Mouse (Mus musculus) forebrain, embryonic 12.5 days (tissue): Measurements from ENCODE around the gene Lsamp. TPM values are rescaled to one million over a fixed set of nuclear protein-coding genes. Genes with fewer than 3 reads are reported as not detected.

Experiments used
- ATAC-seq: fragments of 200-750 bp; cut with Nextera tagmentation; 2 replicates; pipeline ENCODE4 v1.8.0; 2017; ENCODE audit warnings: moderate TSS enrichment; ENCODE audit not compliant: low FRiP score
- H3K27ac ChIP-seq: fragments of 300-500 bp; sonication (generic); 2 replicates; pipeline ENCODE4 v1.5.1; 2016; ENCODE audit warnings: mild to moderate bottlenecking
- H3K27me3 ChIP-seq: fragments of 300-500 bp; sonication (generic); 2 replicates; pipeline ENCODE4 v1.6.1; 2016; ENCODE audit warnings: mild to moderate bottlenecking
- H3K36me3 ChIP-seq: fragments of 300-500 bp; sonication (generic); replicated peaks from 2 replicates; pipeline ENCODE4 v1.6.1; 2016; ENCODE audit warnings: mild to moderate bottlenecking
- H3K4me1 ChIP-seq: fragments of 300-500 bp; sonication (generic); 2 replicates; pipeline ENCODE4 v1.6.1; 2016
- H3K4me2 ChIP-seq: fragments of 300-500 bp; sonication (generic); 2 replicates; pipeline ENCODE4 v1.6.1; 2016; ENCODE audit warnings: mild to moderate bottlenecking, moderate library complexity
- H3K4me3 ChIP-seq: fragments of 300-500 bp; sonication (generic); replicated peaks from 2 replicates; pipeline ENCODE4 v1.5.1; 2016; ENCODE audit warnings: mild to moderate bottlenecking
- H3K9ac ChIP-seq: fragments of 300-500 bp; sonication (generic); 2 replicates; pipeline ENCODE4 v1.6.1; 2016; ENCODE audit warnings: mild to moderate bottlenecking
- H3K9me3 ChIP-seq: fragments of 300-500 bp; sonication (generic); 2 replicates; pipeline ENCODE4 v1.6.1; 2016
- whole genome bisulfite sequencing: fragments of 180-500 bp; shearing (Covaris S2); methylation state at CpG from one replicate; pipeline ENCODE4 v1.1.7; 2016; 5-methylcytosine and 5-hydroxymethylcytosine counted together
- polyA plus RNA-seq: library from polyadenylated mRNA; unstranded; fragments of >200 nt; fragmentation: Nextera tagmentation; extraction: Ambion mirVana; gene quantifications from 2 replicates; pipeline ENCODE4 v1.2.1, GENCODE M21; 2016

Gene Lsamp
- polyA plus RNA-seq, 1 experiment from 2014 or later: 24.6 TPM

GRCm38 (mm10) chr16:40930596-40930995, 946.4 kb downstream of the Lsamp start:
- H3K9me3 ChIP-seq: no peaks in the 10 kb centered on the region
- H3K27ac ChIP-seq: no peak overlapping the region
- no peak for ATAC-seq
- WGBS: 87% methylated on average over 4 of the region's 4 CpGs
- no peak overlapping the region for H3K4me2 ChIP-seq
- H3K4me1 ChIP-seq: no peaks in the 10 kb centered on the region
- H3K27me3 ChIP-seq: no peaks in the 10 kb centered on the region
- H3K36me3 ChIP-seq: no peaks in the 10 kb centered on the region
- H3K4me3 ChIP-seq: no peak overlapping the region
- no peak overlapping the region for H3K9ac ChIP-seq

GRCm38 (mm10) chr16:40942266-40942665, 958.1 kb downstream of the Lsamp start:
- H3K27ac ChIP-seq: no peak overlapping the region
- no peak for ATAC-seq
- H3K4me3 ChIP-seq: no peak overlapping the region
- H3K27me3 ChIP-seq: no peaks in the 10 kb centered on the region
- no peak overlapping the region for H3K9ac ChIP-seq
- H3K4me1 ChIP-seq: peaks cover 8% of the 10 kb centered on the region
- H3K4me2 ChIP-seq: no peak overlapping the region
- 89% methylated on average over 3 of the region's 3 CpGs for WGBS
- no peaks in the 10 kb centered on the region for H3K9me3 ChIP-seq
- no peaks in the 10 kb centered on the region for H3K36me3 ChIP-seq

GRCm38 (mm10) chr16:40945834-40946233, 961.7 kb downstream of the Lsamp start:
- Histone ChIP-seq H3K4me3 (no peak overlapping the region), H3K4me2 (no peak overlapping the region), H3K9ac (no peak overlapping the region), H3K36me3 (no peaks in the 10 kb centered on the region), H3K27ac (no peak overlapping the region), H3K27me3 (no peaks in the 10 kb centered on the region), H3K9me3 (no peaks in the 10 kb centered on the region), H3K4me1 (peaks cover 8% of the 10 kb centered on the region)
- 45% methylated on average over 1 of the region's 1 CpGs for WGBS
- 0 out of 2 replicates have a peak, but pooled peaks have one; percentile 23 for ATAC-seq

GRCm38 (mm10) chr16:40948013-40948412, 963.9 kb downstream of the Lsamp start:
- peaks cover 8% of the 10 kb centered on the region for H3K4me1 ChIP-seq
- no peak overlapping the region for H3K4me3 ChIP-seq
- no peak overlapping the region for H3K27ac ChIP-seq
- no peaks in the 10 kb centered on the region for H3K9me3 ChIP-seq
- no peak overlapping the region for H3K9ac ChIP-seq
- no peaks in the 10 kb centered on the region for H3K27me3 ChIP-seq
- no peak overlapping the region for H3K4me2 ChIP-seq
- ATAC-seq: no peak
- no peaks in the 10 kb centered on the region for H3K36me3 ChIP-seq

GRCm38 (mm10) chr16:40959211-40959610, 975.0 kb downstream of the Lsamp start:
- Histone ChIP-seq H3K27me3 (no peaks in the 10 kb centered on the region), H3K4me2 (no peak overlapping the region), H3K4me3 (no peak overlapping the region), H3K27ac (no peak overlapping the region), H3K36me3 (no peaks in the 10 kb centered on the region), H3K9me3 (no peaks in the 10 kb centered on the region), H3K4me1 (no peaks in the 10 kb centered on the region), H3K9ac (no peak overlapping the region)
- WGBS: 92% methylated on average over 2 of the region's 2 CpGs
- no peak for ATAC-seq

GRCm38 (mm10) chr16:40960586-40960985, 976.4 kb downstream of the Lsamp start:
- Histone ChIP-seq H3K36me3 (no peaks in the 10 kb centered on the region), H3K27ac (no peak overlapping the region), H3K9ac (no peak overlapping the region), H3K27me3 (no peaks in the 10 kb centered on the region), H3K4me3 (no peak overlapping the region), H3K9me3 (no peaks in the 10 kb centered on the region), H3K4me2 (no peak overlapping the region), H3K4me1 (no peaks in the 10 kb centered on the region)
- WGBS: 100% methylated on average over 1 of the region's 1 CpGs
- ATAC-seq: no peak

GRCm38 (mm10) chr16:40968088-40968860, 984.1 kb downstream of the Lsamp start:
- Histone ChIP-seq H3K4me2 (peak overlapping the region; percentile 51), H3K36me3 (no peaks in the 10 kb centered on the region), H3K4me3 (peak overlapping the region; percentile 17), H3K9ac (no peak overlapping the region), H3K27ac (no peak overlapping the region), H3K9me3 (no peaks in the 10 kb centered on the region), H3K4me1 (peaks cover 7% of the 10 kb centered on the region), H3K27me3 (0 out of 2 replicates have a peak, but pooled peaks cover 6% of the 10 kb centered on the region)
- peak; percentile 97 for ATAC-seq
- WGBS: 20% methylated on average over 17 of the region's 17 CpGs

GRCm38 (mm10) chr16:40971382-40971781, 987.2 kb downstream of the Lsamp start:
- WGBS: 83% methylated on average over 3 of the region's 3 CpGs
- H3K27me3 ChIP-seq: 0 out of 2 replicates have a peak, but pooled peaks cover 6% of the 10 kb centered on the region
- no peak overlapping the region for H3K27ac ChIP-seq
- H3K4me2 ChIP-seq: no peak overlapping the region
- H3K36me3 ChIP-seq: no peaks in the 10 kb centered on the region
- peaks cover 7% of the 10 kb centered on the region for H3K4me1 ChIP-seq
- no peak overlapping the region for H3K4me3 ChIP-seq
- no peaks in the 10 kb centered on the region for H3K9me3 ChIP-seq
- no peak overlapping the region for H3K9ac ChIP-seq
- ATAC-seq: no peak

GRCm38 (mm10) chr16:40974084-40974483, 989.9 kb downstream of the Lsamp start:
- H3K4me1 ChIP-seq: no peaks in the 10 kb centered on the region
- H3K36me3 ChIP-seq: no peaks in the 10 kb centered on the region
- no peak overlapping the region for H3K27ac ChIP-seq
- peak; percentile 66; the same call in 1 of the 2 replicates for ATAC-seq
- H3K4me3 ChIP-seq: no peak overlapping the region
- 0 out of 2 replicates have a peak, but pooled peaks cover 2% of the 10 kb centered on the region for H3K27me3 ChIP-seq
- no peak overlapping the region for H3K4me2 ChIP-seq
- WGBS: 38% methylated on average over 2 of the region's 2 CpGs
- no peak overlapping the region for H3K9ac ChIP-seq
- H3K9me3 ChIP-seq: no peaks in the 10 kb centered on the region

- Histone ChIP-seq H3K4me2 (no peak overlapping the region), H3K9me3 (no peaks in the 10 kb centered on the region), H3K27me3 (no peaks in the 10 kb centered on the region), H3K4me1 (peaks cover 2% of the 10 kb centered on the region; the same call in 1 of the 2 replicates), H3K27ac (no peak overlapping the region), H3K4me3 (no peak overlapping the region), H3K36me3 (no peaks in the 10 kb centered on the region), H3K9ac (no peak overlapping the region)
- ATAC-seq: no peak
- 39% methylated on average over 3 of the region's 3 CpGs for WGBS
Measured at GRCm38 (mm10) chr16:40983026-40983425, 998.9 kb downstream of the Lsamp start.

GRCm38 (mm10) chr16:41007569-41007968, 1023.4 kb downstream of the Lsamp start:
- H3K4me1 ChIP-seq: no peaks in the 10 kb centered on the region
- no peak overlapping the region for H3K4me3 ChIP-seq
- no peaks in the 10 kb centered on the region for H3K27me3 ChIP-seq
- no peaks in the 10 kb centered on the region for H3K36me3 ChIP-seq
- ATAC-seq: no peak
- H3K9ac ChIP-seq: no peak overlapping the region
- 88% methylated on average over 5 of the region's 5 CpGs for WGBS
- no peaks in the 10 kb centered on the region for H3K9me3 ChIP-seq
- no peak overlapping the region for H3K4me2 ChIP-seq
- no peak overlapping the region for H3K27ac ChIP-seq

- Histone ChIP-seq H3K27ac (no peak overlapping the region), H3K4me3 (no peak overlapping the region), H3K36me3 (no peaks in the 10 kb centered on the region), H3K4me1 (no peaks in the 10 kb centered on the region), H3K9me3 (no peaks in the 10 kb centered on the region), H3K9ac (no peak overlapping the region), H3K4me2 (no peak overlapping the region), H3K27me3 (no peaks in the 10 kb centered on the region)
- no peak for ATAC-seq
Measured at GRCm38 (mm10) chr16:41034746-41035145, 1050.6 kb downstream of the Lsamp start.

GRCm38 (mm10) chr16:41041686-41042085, 1057.5 kb downstream of the Lsamp start:
- WGBS: 65% methylated on average over 2 of the region's 2 CpGs
- Histone ChIP-seq H3K27ac (no peak overlapping the region), H3K9ac (no peak overlapping the region), H3K4me2 (no peak overlapping the region), H3K4me1 (0 out of 2 replicates have a peak, but pooled peaks cover 3% of the 10 kb centered on the region), H3K27me3 (no peaks in the 10 kb centered on the region), H3K36me3 (no peaks in the 10 kb centered on the region), H3K4me3 (no peak overlapping the region), H3K9me3 (no peaks in the 10 kb centered on the region)
- ATAC-seq: no peak
